Mouse (Mus musculus) erythroblast, embryonic 14.5 days (primary cell): Measurements from ENCODE around the gene S1pr4.

Experiments
- GATA1 ChIP-seq: IDR thresholded peaks from 2 replicates; pipeline ENCODE4 v1.6.1; 2012; ENCODE audit warnings: low read length, inconsistent platforms, mixed read lengths
- TAL1 ChIP-seq: IDR thresholded peaks from 3 replicates; pipeline ENCODE4 v1.6.1; 2012; ENCODE audit warnings: low read length, inconsistent platforms, mixed read lengths

DNA sequence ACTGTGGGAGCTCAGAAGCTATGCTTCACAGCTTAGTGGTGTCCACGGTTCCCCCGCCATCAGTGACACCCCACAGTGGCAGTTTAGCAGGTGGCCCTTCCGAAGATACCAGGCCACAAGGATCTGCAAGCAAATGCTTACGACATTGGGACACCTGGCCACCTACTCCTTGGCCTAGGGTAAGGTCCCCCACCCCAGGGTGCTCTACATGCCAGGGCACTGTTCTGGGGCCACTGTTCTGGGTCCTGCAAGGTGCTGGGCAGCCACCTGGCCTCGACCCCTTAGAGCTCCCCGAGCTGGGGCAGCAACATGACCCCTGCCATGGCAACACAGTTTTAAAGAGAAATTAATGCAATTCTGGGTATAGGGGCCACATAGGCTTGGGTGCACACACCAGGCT lies 4.8 kb downstream of the S1pr4 start:
- TF ChIP-seq GATA1 (no peak), TAL1 (no peak)
